Mouse (Mus musculus) heart, adult 9 months (tissue): ENCODE measurements around the gene Sync.

Experiments
- DNase-seq, 2 experiments: peaks; one replicate each; pipeline ENCODE4 v3.0.0; 2022; ENCODE audit warnings: low spot score in 2 of 2

Gene Sync

GRCm38 (mm10) chr4:129263225-129264021 is 24.0 kb upstream of the Sync start:
- DNase-seq, result peak; percentile 68 to 71

- no peak for DNase-seq
Measured at GRCm38 (mm10) chr4:129266191-129266590, 21.2 kb upstream of the Sync start.

GRCm38 (mm10) chr4:129266821-129267220 is 20.6 kb upstream of the Sync start:
- DNase-seq, result no peak

- DNase-seq, result no peak
Measured at GRCm38 (mm10) chr4:129268698-129269097, 18.7 kb upstream of the Sync start.

- no peak for DNase-seq
Measured at GRCm38 (mm10) chr4:129271991-129272755, 15.2 kb upstream of the Sync start.

- no peak for DNase-seq
Measured at GRCm38 (mm10) chr4:129272756-129273046, 14.7 kb upstream of the Sync start.

- peak; percentile 85 to 93 for DNase-seq
Measured at GRCm38 (mm10) chr4:129276453-129276865, 11.0 kb upstream of the Sync start.

GRCm38 (mm10) chr4:129282786-129283185 is 4.6 kb upstream of the Sync start:
- DNase-seq, result no peak

GRCm38 (mm10) chr4:129283226-129283625 is 4.2 kb upstream of the Sync start:
- no peak for DNase-seq

GRCm38 (mm10) chr4:129284685-129285084 is 2.7 kb upstream of the Sync start:
- DNase-seq, result no peak

- peak; percentile 28 to 37 for DNase-seq
Measured at GRCm38 (mm10) chr4:129286001-129286682, 1.3 kb upstream of the Sync start.

- peak in 1 of 2 experiments; percentile 15 for DNase-seq
Measured at GRCm38 (mm10) chr4:129286683-129287471, 540 bp upstream of the Sync start.

GRCm38 (mm10) chr4:129288067-129288466 is 650 bp downstream of the Sync start:
- peak; percentile 42 to 47 for DNase-seq

GRCm38 (mm10) chr4:129289671-129290070 is 2.3 kb downstream of the Sync start:
- no peak for DNase-seq

GRCm38 (mm10) chr4:129292831-129293230 is 5.4 kb downstream of the Sync start:
- no peak for DNase-seq

- DNase-seq, result no peak
Measured at GRCm38 (mm10) chr4:129293702-129294101, 6.3 kb downstream of the Sync start.

GRCm38 (mm10) chr4:129295188-129295587 is 7.8 kb downstream of the Sync start:
- DNase-seq, result no peak

GRCm38 (mm10) chr4:129296066-129296465 is 8.6 kb downstream of the Sync start:
- peak in 1 of 2 experiments; percentile 7 for DNase-seq

- no peak for DNase-seq
Measured at GRCm38 (mm10) chr4:129297724-129298123, 10.3 kb downstream of the Sync start.

- no peak for DNase-seq
Measured at GRCm38 (mm10) chr4:129299121-129299520, 11.7 kb downstream of the Sync start.

GRCm38 (mm10) chr4:129303401-129303800 is 16.0 kb downstream of the Sync start:
- no peak for DNase-seq

- DNase-seq, result no peak
Measured at GRCm38 (mm10) chr4:129303816-129304215, 16.4 kb downstream of the Sync start.
